7 mouse cellular contexts compared by ENCODE assay signal in genomic region chr8:95805482-95805881, GRCm38 (mm10). TPM values are rescaled to one million over a fixed set of nuclear protein-coding genes. Genes with fewer than 3 reads are reported as not detected.
DNase-seq lines count a peak whose midpoint lies in the region; ATAC-seq and TF ChIP-seq lines count a peak whose summit lies in the region.

No protein-coding gene starts in this region.

- no peak for DNase-seq in testis, postnatal 14 days (ENCODE audit: low spot score)
- DNase-seq in thymus, adult 18-20 months, result no peak
- DNase-seq in thymus, postnatal 0 days (ENCODE audit: low spot score), result no peak
- DNase-seq in urinary bladder, postnatal 36 days (ENCODE audit: low spot score in 2 of 2), result no peak

- TF ChIP-seq POLR2A in testis, adult 2 months (IDR thresholded peaks at IDR 0.05; ENCODE audit: control insufficient read depth, low read depth, low read length), result no peak

- H3K27ac ChIP-seq in testis, adult 2 months (ENCODE audit: control insufficient read depth, insufficient read depth, low read depth, low read length), result no peak overlapping the region
- H3K27ac ChIP-seq in forebrain, embryonic 16.5 days (ENCODE audit: low read length), result no peak overlapping the region
- peak overlapping the region; percentile 87; the same call in 1 of the 2 replicates for H3K27ac ChIP-seq in liver, embryonic 15.5 days (replicated peaks)

- peaks cover 8% of the 10 kb centered on the region; the same call in 1 of the 2 replicates for H3K4me1 ChIP-seq in testis, adult 2 months (ENCODE audit: control insufficient read depth, insufficient read depth, low read length)
- peaks cover 17% of the 10 kb centered on the region for H3K4me1 ChIP-seq in forebrain, embryonic 16.5 days (replicated peaks; ENCODE audit: control insufficient read depth, insufficient read depth, low read length)
- peaks cover 65% of the 10 kb centered on the region for H3K4me1 ChIP-seq in liver, embryonic 15.5 days (replicated peaks)

- WGBS in forebrain, embryonic 16.5 days, result 57% methylated on average over 2 of the region's 2 CpGs
- 48% methylated on average over 2 of the region's 2 CpGs for WGBS in liver, embryonic 15.5 days (ENCODE audit: insufficient replicate concordance)

- no peak for TF ChIP-seq CTCF in testis, adult 2 months (IDR thresholded peaks at IDR 0.05; ENCODE audit: control insufficient read depth, insufficient read depth, insufficient replicate concordance, low read depth, low read length)

- peak overlapping the region; percentile 92 for H3K4me3 ChIP-seq in testis, adult 2 months (ENCODE audit: control insufficient read depth, low read depth, low read length)
- peak overlapping the region; percentile 85 for H3K4me3 ChIP-seq in forebrain, embryonic 16.5 days (replicated peaks; ENCODE audit: low read length)
- peak overlapping the region; percentile 99 for H3K4me3 ChIP-seq in liver, embryonic 15.5 days (replicated peaks)

- H3K9me3 ChIP-seq in forebrain, embryonic 16.5 days (ENCODE audit: control insufficient read depth, low read length), result no peaks in the 10 kb centered on the region
- H3K9me3 ChIP-seq in liver, embryonic 15.5 days (replicated peaks), result no peaks in the 10 kb centered on the region

- H3K4me2 ChIP-seq in forebrain, embryonic 16.5 days (ENCODE audit: low read length), result peak overlapping the region; percentile 95
- H3K4me2 ChIP-seq in liver, embryonic 15.5 days, result peak overlapping the region; percentile 89

- no peaks in the 10 kb centered on the region; the same call in 1 of the 2 replicates for H3K36me3 ChIP-seq in testis, adult 2 months (ENCODE audit: control insufficient read depth, insufficient read depth, low read length)
- no peaks in the 10 kb centered on the region for H3K36me3 ChIP-seq in forebrain, embryonic 16.5 days (ENCODE audit: control insufficient read depth, insufficient read depth)
- H3K36me3 ChIP-seq in liver, embryonic 15.5 days (replicated peaks), result peaks cover 35% of the 10 kb centered on the region

- H3K27me3 ChIP-seq in testis, adult 2 months (ENCODE audit: control insufficient read depth, insufficient read depth, low read length), result no peaks in the 10 kb centered on the region
- H3K27me3 ChIP-seq in forebrain, embryonic 16.5 days (replicated peaks; ENCODE audit: control insufficient read depth, insufficient read depth, low read length), result no peaks in the 10 kb centered on the region
- no peaks in the 10 kb centered on the region for H3K27me3 ChIP-seq in liver, embryonic 15.5 days

- no peak for ATAC-seq in forebrain, embryonic 16.5 days
- no peak for ATAC-seq in liver, embryonic 15.5 days (ENCODE audit: insufficient read depth)

- no peak overlapping the region for H3K9ac ChIP-seq in forebrain, embryonic 16.5 days (replicated peaks; ENCODE audit: low read depth, low read length)
- H3K9ac ChIP-seq in liver, embryonic 15.5 days, result peak overlapping the region; percentile 96

RNA-seq across cellular contexts. Expression of gene Cnot1, which starts 1.8 kb away (rescaled TPM):
- polyA plus RNA-seq in testis, adult 2 months (2012; rRNA removed), result 205 and 236 TPM in 2 replicates
- polyA plus RNA-seq in forebrain, embryonic 16.5 days (2015; fragmentation: Nextera tagmentation; extraction: Ambion mirVana), result 58.5 and 58.7 TPM in 2 replicates
- 27.4 TPM in 2 replicates for polyA plus RNA-seq in liver, embryonic 15.5 days (2015; fragmentation: Nextera tagmentation; extraction: Ambion mirVana)
- 45.2 and 48.8 TPM in 2 replicates for polyA plus RNA-seq in thymus, postnatal 0 days (2015; fragmentation: Nextera tagmentation; extraction: Ambion mirVana)

RNA-seq across cellular contexts. Expression of gene Sap18b, which starts 19.7 kb away (rescaled TPM):
- polyA plus RNA-seq in testis, adult 2 months (2012; rRNA removed), result 47.0 and 58.8 TPM in 2 replicates
- 219 and 261 TPM in 2 replicates for polyA plus RNA-seq in forebrain, embryonic 16.5 days (2015; fragmentation: Nextera tagmentation; extraction: Ambion mirVana)
- 164 and 202 TPM in 2 replicates for polyA plus RNA-seq in liver, embryonic 15.5 days (2015; fragmentation: Nextera tagmentation; extraction: Ambion mirVana)
- 437 and 462 TPM in 2 replicates for polyA plus RNA-seq in thymus, postnatal 0 days (2015; fragmentation: Nextera tagmentation; extraction: Ambion mirVana)

RNA-seq across cellular contexts. Expression of gene Slc38a7, which starts 47.9 kb away (rescaled TPM):
- polyA plus RNA-seq in testis, adult 2 months (2012; rRNA removed), result 2.9 and 3.4 TPM in 2 replicates
- polyA plus RNA-seq in forebrain, embryonic 16.5 days (2015; fragmentation: Nextera tagmentation; extraction: Ambion mirVana), result 29.9 and 31.1 TPM in 2 replicates
- polyA plus RNA-seq in liver, embryonic 15.5 days (2015; fragmentation: Nextera tagmentation; extraction: Ambion mirVana), result 8.0 and 8.2 TPM in 2 replicates
- 6.4 and 6.9 TPM in 2 replicates for polyA plus RNA-seq in thymus, postnatal 0 days (2015; fragmentation: Nextera tagmentation; extraction: Ambion mirVana)
